Mouse (Mus musculus) kidney, adult 2 months (tissue): ENCODE measurements around the gene Anapc5.

Experiments used
- CTCF ChIP-seq: fragments of 200-500 bp; conservative IDR thresholded peaks from 2 replicates; pipeline ENCODE4 v1.5.1; 2011; ENCODE audit warnings: low read depth, mild to moderate bottlenecking, control low read depth, low read length, moderate library complexity, mixed read lengths; ENCODE audit not compliant: insufficient read depth, insufficient read length
- POLR2A ChIP-seq: fragments of 200-500 bp; IDR thresholded peaks from one replicate; pipeline ENCODE4 v1.6.1; 2011; ENCODE audit warnings: low read depth, low read length, control low read depth

DNA sequence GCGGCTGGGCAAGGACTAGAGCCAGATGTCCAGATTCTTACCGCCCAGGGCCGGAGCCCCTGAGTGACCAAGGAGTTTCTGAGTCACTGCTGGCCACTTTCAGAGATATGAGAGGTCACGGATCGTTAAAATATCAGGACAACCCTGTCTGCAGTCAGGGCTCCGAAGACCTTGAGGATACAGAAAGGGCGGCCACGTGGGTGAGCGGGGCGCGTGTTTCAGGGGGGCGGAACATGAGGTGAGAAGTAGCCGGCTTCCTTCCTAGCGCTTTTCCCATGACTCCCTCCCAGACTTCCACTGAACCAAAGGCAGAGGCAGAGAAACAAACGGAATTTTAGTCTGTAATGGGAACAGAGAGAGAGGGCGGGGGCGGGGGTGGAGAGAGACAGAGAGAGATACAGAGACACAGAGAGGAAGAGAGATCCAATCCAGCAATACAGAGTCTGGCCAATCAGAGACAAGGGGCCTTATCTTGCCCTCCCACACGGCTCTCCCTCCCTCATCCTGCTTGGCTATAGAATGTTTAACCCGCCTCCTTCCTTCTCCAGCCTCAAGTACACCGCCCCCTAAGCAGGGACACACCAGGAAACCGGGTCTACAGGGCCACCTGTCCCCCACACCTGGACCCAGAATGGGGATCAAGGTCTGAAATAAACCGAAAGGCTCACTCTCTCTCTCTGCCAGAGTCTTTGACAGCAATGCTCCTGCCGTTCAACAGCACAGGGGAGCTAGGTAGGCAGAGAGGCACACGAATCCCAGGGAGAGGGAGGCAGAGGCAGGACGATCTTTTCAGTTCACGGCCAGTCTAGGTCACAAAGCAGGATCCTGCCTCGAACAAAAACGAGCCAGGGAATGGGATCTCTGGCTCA lies 46.2 kb downstream of the Anapc5 start:
- TF ChIP-seq CTCF (no peak), POLR2A (no peak)
